Mouse (Mus musculus) embryo, embryonic 10 days (tissue): Measurements from ENCODE around the gene Tmem50a.

Source experiments
- DNase-seq: peaks from one replicate; pipeline ENCODE4 v3.0.0-alpha.2; 2015; ENCODE audit warnings: low spot score

Tmem50a gene

DNA sequence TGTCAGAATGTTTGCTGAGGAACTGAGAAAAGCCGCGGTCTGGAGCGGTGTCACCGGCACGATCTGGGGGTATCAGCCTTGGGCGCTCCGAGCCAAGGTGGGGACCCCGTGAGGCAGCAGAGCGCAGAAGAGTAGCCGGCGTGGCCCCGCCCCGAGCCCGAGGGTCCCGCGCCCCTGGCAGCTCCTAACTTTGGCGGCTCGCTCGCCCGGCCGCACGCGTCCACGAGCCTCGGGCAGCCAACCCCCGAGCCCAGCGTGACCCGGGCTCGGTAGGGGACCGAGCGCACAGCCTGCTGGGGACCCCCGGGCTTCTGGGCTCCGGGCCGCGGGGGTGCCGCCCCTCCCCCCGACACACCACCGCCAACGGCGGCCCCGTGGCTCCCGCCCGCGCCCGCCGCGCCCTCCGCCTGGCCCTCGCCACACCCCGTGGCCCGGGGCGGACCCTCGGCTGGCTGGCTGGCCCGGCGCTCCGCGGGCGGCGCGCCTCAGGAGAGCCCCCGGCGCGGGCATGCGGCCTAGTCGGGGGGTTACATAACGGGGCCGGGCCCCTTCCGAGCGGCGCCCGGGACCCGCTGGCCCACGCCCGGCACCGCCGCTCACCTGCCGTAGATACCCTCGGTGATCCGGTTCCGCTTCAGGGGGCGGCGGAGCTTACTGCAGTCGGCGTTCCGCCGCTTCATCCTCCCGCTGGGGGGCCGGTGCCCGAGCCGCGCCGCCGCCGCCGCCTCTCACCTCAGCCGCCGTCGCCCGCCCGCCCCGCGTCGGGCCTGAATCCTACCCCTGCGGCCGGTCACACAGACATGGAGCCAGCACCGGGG lies 62.2 kb downstream of the Tmem50a start:
- peak; percentile 52 for DNase-seq

DNA sequence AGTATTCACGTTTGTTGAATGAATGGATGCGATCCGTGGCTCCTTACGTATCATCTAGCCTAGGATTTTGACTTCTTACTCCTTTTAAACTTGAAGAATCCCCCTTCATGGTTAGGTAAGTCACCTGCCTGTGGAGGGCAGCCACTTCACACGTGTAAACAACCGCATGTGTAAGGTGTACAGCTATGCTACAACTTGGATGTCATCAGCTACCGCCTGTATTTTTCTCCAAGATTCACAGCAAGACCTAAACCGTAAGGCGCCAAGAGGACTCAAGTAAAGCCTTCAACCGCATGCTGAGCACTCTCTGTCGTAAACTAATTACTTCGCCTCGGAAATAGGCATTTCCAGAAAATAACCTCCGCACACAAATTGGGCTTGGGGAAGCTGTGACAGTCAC lies 62.9 kb downstream of the Tmem50a start:
- peak; percentile 29 for DNase-seq

DNA sequence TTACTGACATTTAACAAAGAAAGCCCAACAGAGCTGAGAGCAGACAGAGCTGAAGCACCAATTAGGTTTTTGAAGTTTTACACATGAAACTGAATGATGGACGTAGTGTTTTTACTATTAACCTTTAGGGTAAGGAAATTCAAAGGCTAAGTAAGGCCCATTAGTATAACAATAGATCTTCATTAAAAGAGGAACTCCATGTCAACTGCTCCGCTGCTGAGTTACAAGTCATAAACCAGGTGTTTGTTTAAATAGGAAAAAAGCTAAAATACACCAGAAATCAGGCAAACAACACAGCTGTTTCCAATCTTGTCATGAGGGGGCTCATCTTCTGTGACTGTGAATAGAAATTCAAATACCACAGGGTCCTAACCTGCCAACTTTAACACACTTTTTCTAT lies 63.6 kb downstream of the Tmem50a start:
- no peak for DNase-seq

DNA sequence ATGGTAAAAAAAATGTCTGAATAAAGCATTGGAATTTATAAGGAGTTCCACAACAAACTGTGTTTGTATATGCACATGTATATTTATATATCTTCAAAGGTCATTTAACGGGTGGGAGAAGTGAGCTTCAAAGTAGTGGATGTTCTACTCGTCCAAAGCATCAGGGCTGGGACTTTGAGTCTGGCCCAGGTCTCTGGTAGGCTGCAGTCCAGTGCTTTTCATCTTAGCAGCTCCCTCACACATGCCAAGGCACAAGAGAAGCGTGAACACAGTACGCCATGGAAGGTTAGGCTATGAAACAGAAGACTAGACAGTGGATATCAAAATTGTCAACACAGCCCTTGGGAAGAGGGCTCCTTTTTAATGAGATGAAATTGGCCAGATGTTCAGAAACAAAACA lies 64.3 kb downstream of the Tmem50a start:
- no peak for DNase-seq
